Mouse (Mus musculus) liver, embryonic 15.5 days (tissue): ENCODE results near the gene Slc35b1. TPM values are rescaled to one million over a fixed set of nuclear protein-coding genes. Genes with fewer than 3 reads are reported as not detected.

Source experiments
- ATAC-seq: fragments of 200-750 bp; cut with Nextera tagmentation; 2 replicates; pipeline ENCODE4 v1.8.0; 2017; ENCODE audit warnings: moderate number of reproducible peaks, mild to moderate bottlenecking, moderate library complexity; ENCODE audit not compliant: insufficient read depth
- H3K27ac ChIP-seq: fragments of 300-500 bp; sonication (generic); replicated peaks from 2 replicates; pipeline ENCODE4 v1.5.1; 2015; ENCODE audit warnings: mild to moderate bottlenecking, inconsistent platforms
- H3K27me3 ChIP-seq: fragments of 300-500 bp; sonication (generic); 2 replicates; pipeline ENCODE4 v1.6.1; 2015; ENCODE audit warnings: mild to moderate bottlenecking, inconsistent platforms
- H3K36me3 ChIP-seq: fragments of 300-500 bp; sonication (generic); replicated peaks from 2 replicates; pipeline ENCODE4 v1.6.1; 2015; ENCODE audit warnings: moderate library complexity, mild to moderate bottlenecking, inconsistent platforms
- H3K4me1 ChIP-seq: fragments of 300-500 bp; sonication (generic); replicated peaks from 2 replicates; pipeline ENCODE4 v1.6.1; 2015; ENCODE audit warnings: inconsistent platforms
- H3K4me2 ChIP-seq: fragments of 300-500 bp; sonication (generic); 2 replicates; pipeline ENCODE4 v1.6.1; 2015; ENCODE audit warnings: moderate library complexity, mild to moderate bottlenecking, inconsistent platforms
- H3K4me3 ChIP-seq: fragments of 300-500 bp; sonication (generic); replicated peaks from 2 replicates; pipeline ENCODE4 v1.5.1; 2015; ENCODE audit warnings: mild to moderate bottlenecking, inconsistent platforms
- H3K9ac ChIP-seq: fragments of 300-500 bp; sonication (generic); 2 replicates; pipeline ENCODE4 v1.6.1; 2015; ENCODE audit warnings: moderate library complexity, mild to moderate bottlenecking, inconsistent platforms
- H3K9me3 ChIP-seq: fragments of 300-500 bp; sonication (generic); replicated peaks from 2 replicates; pipeline ENCODE4 v1.6.1; 2016; ENCODE audit warnings: inconsistent platforms
- WGBS: fragments of 180-500 bp; shearing (Covaris S2); methylation state at CpG from one replicate; pipeline ENCODE4 v1.1.7; 2015; ENCODE audit warnings: mixed read lengths; ENCODE audit not compliant: insufficient replicate concordance; 5-methylcytosine and 5-hydroxymethylcytosine counted together
- polyA plus RNA-seq: library from polyadenylated mRNA; unstranded; fragments of >200 nt; fragmentation: Nextera tagmentation; extraction: Ambion mirVana; gene quantifications from 2 replicates; pipeline ENCODE4 v1.2.1, GENCODE M21; 2015

Slc35b1 gene
- polyA plus RNA-seq, 1 experiment from 2014 or later, result 40.6 TPM

DNA sequence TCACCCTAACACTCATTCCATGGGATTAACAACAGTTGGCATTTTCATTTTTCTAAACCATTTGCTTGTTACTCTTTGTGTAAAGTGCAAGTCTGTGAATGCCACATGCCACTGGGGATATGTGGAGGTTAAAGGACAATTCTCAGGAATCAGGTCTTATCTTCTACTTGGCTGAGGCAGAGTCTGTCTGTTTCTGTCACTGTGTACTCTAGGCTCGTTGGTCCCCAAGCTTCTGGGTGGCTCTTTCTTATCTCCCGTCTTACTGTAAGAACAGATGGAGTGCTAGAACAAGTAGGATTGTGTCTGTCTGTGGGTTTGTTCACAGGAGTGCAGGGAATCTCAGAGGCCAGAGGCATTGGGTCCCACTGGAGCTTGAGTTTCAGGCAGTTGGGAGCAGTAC, 46.9 kb downstream of the Slc35b1 start:
- WGBS, result 21% methylated on average over 2 of the region's 2 CpGs
- Histone ChIP-seq H3K4me1 (peaks cover 25% of the 10 kb centered on the region), H3K4me2 (no peak overlapping the region), H3K27me3 (no peaks in the 10 kb centered on the region), H3K4me3 (no peak overlapping the region), H3K9me3 (no peaks in the 10 kb centered on the region), H3K27ac (no peak overlapping the region), H3K9ac (no peak overlapping the region), H3K36me3 (0 out of 2 replicates have a peak, but pooled peaks cover 3% of the 10 kb centered on the region)
- no peak for ATAC-seq

DNA sequence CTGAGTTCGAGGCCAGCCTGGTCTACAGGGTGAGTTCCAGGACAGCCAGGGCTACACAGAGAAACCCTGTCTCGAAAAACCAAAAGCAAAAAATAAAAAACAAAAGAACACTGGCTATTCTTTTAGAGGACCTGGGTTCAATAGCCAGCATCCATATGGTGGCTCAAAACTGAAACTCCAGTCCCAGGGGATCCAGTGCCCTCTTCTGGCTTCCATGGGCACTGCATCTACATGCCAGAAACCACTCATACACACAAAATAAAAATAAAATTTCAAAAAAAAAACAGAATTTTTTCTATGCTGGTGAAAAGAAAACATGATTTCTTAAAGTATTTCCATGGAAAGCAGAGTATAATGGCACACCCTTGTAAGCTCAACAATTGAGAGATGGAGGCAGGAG, 47.7 kb downstream of the Slc35b1 start:
- no peaks in the 10 kb centered on the region for H3K27me3 ChIP-seq
- ATAC-seq, result no peak
- H3K9me3 ChIP-seq, result no peaks in the 10 kb centered on the region
- H3K9ac ChIP-seq, result no peak overlapping the region
- no peak overlapping the region for H3K4me2 ChIP-seq
- peaks cover 25% of the 10 kb centered on the region for H3K4me1 ChIP-seq
- H3K36me3 ChIP-seq, result 0 out of 2 replicates have a peak, but pooled peaks cover 3% of the 10 kb centered on the region
- no peak overlapping the region for H3K27ac ChIP-seq
- WGBS, result 85% methylated on average over 2 of the region's 2 CpGs
- no peak overlapping the region for H3K4me3 ChIP-seq

Other genes starting within 250 kb of the Slc35b1 start
- 0.07 and 0.09 TPM in 2 replicates for gene Dlx4, start 238.4 kb upstream of the Slc35b1 start, polyA plus RNA-seq
- gene Tac4, start 123.2 kb upstream of the Slc35b1 start, polyA plus RNA-seq, result not detected in 2 replicates
- 30.6 and 30.8 TPM in 2 replicates for gene Kat7, start 74.4 kb upstream of the Slc35b1 start, polyA plus RNA-seq
- 75.3 and 78.9 TPM in 2 replicates for gene Fam117a, start 47.7 kb upstream of the Slc35b1 start, polyA plus RNA-seq
- gene Spop, start 29.4 kb downstream of the Slc35b1 start, polyA plus RNA-seq, result 66.6 and 67.5 TPM in 2 replicates
- gene Nxph3, start 129.9 kb downstream of the Slc35b1 start, polyA plus RNA-seq, result 0.03 TPM in 1 of 2 replicates, not detected in the other
- 2.7 and 3.2 TPM in 2 replicates for gene Ngfr, start 203.0 kb downstream of the Slc35b1 start, polyA plus RNA-seq